Mouse (Mus musculus): Measurements from ENCODE around the gene Arl2bp.

Gene Arl2bp

GRCm38 (mm10) chr8:94695341-94695993 is 29.1 kb downstream of the Arl2bp start:
- no peak for DNase-seq (ENCODE audit: low read depth, low spot score)

DNA sequence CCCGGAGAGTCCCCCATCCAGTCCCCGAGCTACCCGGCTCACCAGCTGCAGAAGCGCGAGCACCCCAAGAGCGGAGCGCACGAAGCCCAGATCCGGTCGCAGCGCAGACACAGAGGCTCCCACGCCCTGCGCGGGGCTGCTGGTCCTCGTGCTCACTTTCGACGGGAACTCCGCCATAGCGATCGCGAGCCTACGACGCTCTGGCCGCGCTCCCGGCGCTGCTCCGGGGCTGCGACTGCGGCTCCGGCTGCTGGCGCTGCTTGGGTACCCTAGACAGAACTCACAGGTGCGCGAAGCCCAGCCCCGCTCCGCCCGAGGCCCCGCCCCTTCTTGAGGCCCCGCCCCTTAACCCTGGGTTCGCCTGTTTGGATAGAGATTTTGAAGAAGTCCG is 29.6 kb downstream of the Arl2bp start, which contains the start of gene Pllp:
TSS of gene Pllp (minus strand) at position 285 of the 391 bp plus-strand sequence.
- DNase-seq (ENCODE audit: low read depth, low spot score): no peak

GRCm38 (mm10) chr8:94696566-94696965 is 30.2 kb downstream of the Arl2bp start:
- no peak for DNase-seq (ENCODE audit: low read depth, low spot score)

DNA sequence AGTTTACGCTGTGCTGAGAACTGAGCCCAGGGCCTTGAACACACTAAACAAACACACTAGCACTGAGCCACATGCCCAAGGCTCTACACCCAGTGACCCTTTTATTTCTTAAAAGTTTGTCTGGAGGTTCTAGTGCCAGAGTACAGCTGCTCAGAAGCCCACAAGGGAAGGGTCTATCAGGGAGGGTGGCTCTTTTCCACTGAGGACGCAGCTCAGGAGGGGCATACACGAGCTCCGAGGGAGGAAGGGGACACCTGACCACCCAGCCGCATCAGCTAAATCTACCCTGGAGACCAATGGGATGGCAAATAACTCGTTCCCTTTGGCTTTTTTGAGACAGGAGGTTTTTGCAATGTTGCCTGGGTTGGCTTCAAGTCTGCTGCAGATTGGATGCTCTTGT is 31.6 kb downstream of the Arl2bp start:
- no peak for DNase-seq (ENCODE audit: low read depth, low spot score)

- no peak for DNase-seq (ENCODE audit: low read depth, low spot score)
Measured at GRCm38 (mm10) chr8:94699366-94699765, 33.0 kb downstream of the Arl2bp start.

GRCm38 (mm10) chr8:94700421-94700935 is 34.1 kb downstream of the Arl2bp start:
- DNase-seq (ENCODE audit: low read depth, low spot score): no peak

- no peak for DNase-seq (ENCODE audit: low read depth, low spot score)
Measured at GRCm38 (mm10) chr8:94702156-94702555, 35.8 kb downstream of the Arl2bp start.

GRCm38 (mm10) chr8:94702844-94703813 is 36.7 kb downstream of the Arl2bp start:
- peak; percentile 66 for DNase-seq (ENCODE audit: low read depth, low spot score)

GRCm38 (mm10) chr8:94703972-94704668 is 37.7 kb downstream of the Arl2bp start:
- peak; percentile 100 for DNase-seq (ENCODE audit: low read depth, low spot score)

DNA sequence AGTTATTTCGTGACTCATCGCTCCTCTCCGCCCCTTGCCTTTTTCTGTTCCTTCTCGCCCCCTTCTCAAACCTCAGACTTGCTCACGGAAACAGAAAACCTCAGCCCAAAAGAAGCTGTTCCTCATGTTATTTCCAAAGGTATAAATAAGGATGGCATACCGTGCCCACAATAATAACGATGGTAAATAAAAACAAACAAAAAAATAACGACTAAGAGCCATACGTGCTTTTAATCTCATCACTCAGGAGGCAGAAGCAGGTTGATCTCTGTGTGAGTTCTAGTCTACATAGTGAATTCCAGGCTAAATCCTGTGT is 38.2 kb downstream of the Arl2bp start:
- peak; percentile 15 for DNase-seq (ENCODE audit: low read depth, low spot score)

GRCm38 (mm10) chr8:94705581-94706245 is 39.3 kb downstream of the Arl2bp start:
- no peak for DNase-seq (ENCODE audit: low read depth, low spot score)

GRCm38 (mm10) chr8:94706732-94707395 is 40.5 kb downstream of the Arl2bp start:
- no peak for DNase-seq (ENCODE audit: low read depth, low spot score)

GRCm38 (mm10) chr8:94710336-94710735 is 43.9 kb downstream of the Arl2bp start:
- DNase-seq (ENCODE audit: low read depth, low spot score): no peak

DNA sequence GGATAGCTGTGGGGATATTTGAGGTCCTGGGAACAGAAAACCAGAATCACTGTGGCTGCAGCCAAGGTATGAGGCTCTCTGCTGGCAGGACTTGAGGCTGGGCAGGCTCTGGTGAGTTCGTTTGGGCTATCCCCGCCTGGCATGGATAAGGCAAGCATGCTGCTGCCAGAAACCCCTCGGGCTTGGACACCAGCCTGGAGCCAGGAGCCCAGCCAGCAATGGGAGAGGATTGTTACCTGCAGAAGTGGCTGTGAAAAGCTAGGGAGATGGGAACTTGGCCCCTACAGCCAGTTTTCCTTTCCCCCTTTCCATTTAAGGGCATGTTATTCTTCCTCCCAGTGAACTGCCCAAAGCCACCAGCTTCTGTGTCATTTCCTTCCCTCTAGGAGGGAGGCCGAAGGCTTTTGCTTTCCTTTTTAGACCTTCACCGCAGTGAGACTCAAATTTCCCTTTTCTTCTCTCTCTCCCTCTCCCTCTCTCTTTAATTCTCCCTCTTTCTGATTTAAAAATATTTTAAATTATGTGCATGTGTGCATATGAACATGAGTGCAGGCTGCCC is 44.8 kb downstream of the Arl2bp start:
- DNase-seq (ENCODE audit: low read depth, low spot score): no peak

- no peak for DNase-seq (ENCODE audit: low read depth, low spot score)
Measured at GRCm38 (mm10) chr8:94714556-94714955, 48.2 kb downstream of the Arl2bp start.

DNA sequence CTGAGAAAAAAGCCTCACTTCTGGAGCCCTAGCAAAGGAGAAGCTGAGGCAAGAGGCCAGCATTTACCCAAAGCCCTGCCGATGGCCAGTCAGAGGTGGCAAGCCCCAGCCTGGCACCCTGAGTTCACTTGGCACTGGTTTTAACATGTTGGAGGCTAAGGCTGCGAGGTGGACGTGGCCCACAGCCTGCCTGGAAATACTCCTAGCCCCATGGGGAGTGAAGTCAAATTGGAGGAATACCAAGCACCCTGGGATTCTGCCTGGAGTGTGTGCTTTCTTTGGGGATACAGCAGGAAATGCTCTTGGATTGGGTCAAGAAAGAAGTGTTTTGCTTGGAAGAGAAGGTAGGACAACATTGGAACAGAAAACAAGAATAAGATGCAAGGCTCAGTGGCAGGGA is 49.5 kb downstream of the Arl2bp start:
- DNase-seq (ENCODE audit: low read depth, low spot score): no peak

DNA sequence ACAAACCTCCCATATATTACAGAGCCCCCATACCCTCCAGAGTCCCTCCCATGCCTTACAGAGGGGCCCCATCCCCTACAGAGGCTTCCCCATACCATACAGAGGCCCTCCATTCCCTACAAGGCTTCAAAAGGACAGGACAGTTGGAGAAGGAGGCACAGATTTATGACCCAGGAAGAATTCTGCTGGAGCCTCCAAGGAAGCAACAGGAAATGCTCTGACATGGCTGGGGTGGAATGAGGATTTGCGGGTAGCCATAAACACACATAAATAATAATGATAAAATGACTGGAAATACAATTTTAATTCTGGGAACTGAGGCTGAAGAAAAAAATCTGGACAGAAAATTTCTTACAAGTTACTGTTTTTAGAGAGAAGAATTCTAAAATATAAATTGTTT is 50.4 kb downstream of the Arl2bp start:
- no peak for DNase-seq (ENCODE audit: low read depth, low spot score)

All from c-Kit-negative CD71-positive TER-119-positive erythroid progenitor cells, embryonic 14.5 days (primary cell).